Mouse (Mus musculus): Measurements from ENCODE around the gene Olfr1048. TPM values are rescaled to one million over a fixed set of nuclear protein-coding genes. Genes with fewer than 3 reads are reported as not detected.
A peak's percentile ranks its signal among the peaks of the same experiment; 100 is the strongest.
"Not testable (repeated sequence)": the region's sequence is repeated elsewhere in the genome, so short reads cannot be mapped to it uniquely, and the experiment has no call there.

Olfr1048 gene
- not detected in 2 replicates for total RNA-seq (2017)

DNA sequence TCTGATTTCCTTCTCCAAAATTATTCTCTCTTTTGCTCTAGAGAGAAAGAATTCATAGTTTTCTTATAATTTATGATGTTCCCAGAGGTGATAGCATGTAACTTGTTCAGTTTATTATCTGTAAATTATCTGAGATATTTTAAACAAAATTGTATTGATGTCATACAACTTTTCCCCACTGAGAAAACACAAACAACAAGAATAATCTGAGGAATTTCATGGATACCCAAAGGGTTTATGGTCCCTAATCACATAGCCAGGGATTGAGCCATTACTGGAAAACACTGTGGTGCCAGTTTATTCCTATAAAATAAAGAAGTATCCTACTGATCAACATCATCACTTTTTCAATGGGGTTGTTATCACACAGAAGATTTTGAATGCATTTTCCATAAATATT, at the start of gene Olfr1048:
Gene Olfr1048, minus strand, starts transcription at position 101 of the 400 bp plus-strand sequence.
- ATAC-seq (ENCODE audit: extremely low read depth, insufficient number of reproducible peaks, low FRiP score, poor library complexity, severe bottlenecking): no peak

DNA sequence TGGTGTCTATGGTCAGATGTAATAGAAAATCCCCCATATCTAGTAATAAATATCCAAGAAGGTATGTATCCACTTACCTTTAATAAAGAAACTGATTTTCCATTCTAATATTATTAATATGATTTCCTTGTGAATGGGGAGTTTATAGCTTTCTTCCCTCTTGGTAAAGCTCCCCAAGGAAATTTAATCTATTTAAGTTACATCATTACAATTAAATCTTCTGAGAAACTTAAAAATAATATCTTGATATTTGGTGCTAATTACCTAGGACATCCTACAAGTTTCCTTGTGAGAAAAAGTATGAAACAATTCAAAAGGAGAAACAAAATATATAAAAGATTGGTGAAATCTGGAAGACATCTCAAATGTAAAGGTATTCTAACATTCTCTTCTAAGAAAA, 38.9 kb upstream of the Olfr1048 start, which contains the start of gene Olfr1051:
Gene Olfr1051, minus strand, starts transcription at position 101 of the 400 bp plus-strand sequence.
- not testable (repeated sequence) for ATAC-seq (ENCODE audit: extremely low read depth, insufficient number of reproducible peaks, low FRiP score, poor library complexity, severe bottlenecking)

DNA sequence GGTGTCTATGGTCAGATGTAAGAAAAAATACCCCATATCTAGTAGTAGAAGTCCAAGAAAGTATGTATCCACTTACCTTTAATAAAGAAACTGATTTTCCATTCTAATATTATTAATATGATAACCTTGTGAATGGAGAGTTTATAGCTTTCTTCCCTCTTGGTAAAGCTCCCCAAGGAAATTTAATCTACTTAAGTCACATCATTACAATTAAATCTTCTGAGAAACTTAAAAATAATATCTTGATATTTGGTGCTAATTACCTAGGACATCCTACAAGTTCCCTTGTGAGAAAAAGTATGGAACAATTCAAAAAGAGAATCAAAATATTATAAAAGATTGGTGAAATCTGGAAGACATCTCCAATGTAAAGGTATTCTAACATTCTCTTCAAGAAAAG, 18.1 kb upstream of the Olfr1048 start, which contains the start of gene Olfr1049:
Gene Olfr1049, minus strand, starts transcription at position 101 of the 400 bp plus-strand sequence.
- ATAC-seq (ENCODE audit: extremely low read depth, insufficient number of reproducible peaks, low FRiP score, poor library complexity, severe bottlenecking): not testable (repeated sequence)

DNA sequence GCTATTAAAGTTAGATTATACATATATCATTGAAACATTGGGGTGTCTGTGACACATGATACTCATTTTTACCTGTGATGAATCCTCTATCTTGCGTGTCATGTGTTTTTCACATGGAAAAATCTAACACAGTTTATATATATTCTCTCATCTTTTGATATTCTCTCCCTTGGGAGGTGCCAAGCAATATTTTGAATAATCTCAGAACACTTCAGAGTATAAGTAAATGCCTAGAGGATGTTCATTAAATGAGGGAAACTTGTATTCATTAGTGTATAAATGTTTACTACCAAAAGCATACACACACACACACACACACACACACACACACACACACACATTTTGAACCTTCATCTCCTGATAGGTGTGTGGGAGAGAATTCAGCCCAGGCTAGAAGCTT, 8.8 kb downstream of the Olfr1048 start, which contains the start of gene Olfr1047:
Gene Olfr1047, minus strand, starts transcription at position 101 of the 400 bp plus-strand sequence.
- no peak for ATAC-seq (ENCODE audit: extremely low read depth, insufficient number of reproducible peaks, low FRiP score, poor library complexity, severe bottlenecking)

DNA sequence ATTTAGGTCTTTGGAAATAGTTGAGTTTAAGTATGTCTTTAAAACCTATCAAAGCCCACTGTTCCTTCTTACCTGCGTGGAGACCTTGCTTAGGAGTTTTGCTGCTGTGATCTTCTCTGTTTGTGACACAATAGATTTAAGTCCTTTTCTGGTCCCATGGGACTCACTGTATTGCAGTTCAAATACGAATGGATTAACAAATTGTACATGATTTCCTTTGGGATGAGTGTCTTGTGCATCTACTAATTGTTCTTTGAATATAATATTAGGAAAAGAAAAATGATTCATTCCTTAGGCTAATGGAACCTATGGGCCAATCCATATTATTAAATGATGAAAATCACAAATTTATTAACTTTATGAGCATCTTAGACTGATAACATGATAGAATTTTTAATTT, 20.9 kb downstream of the Olfr1048 start, which contains the start of gene Olfr1046:
Gene Olfr1046, minus strand, starts transcription at position 101 of the 400 bp plus-strand sequence.
- ATAC-seq (ENCODE audit: extremely low read depth, insufficient number of reproducible peaks, low FRiP score, poor library complexity, severe bottlenecking): no peak

DNA sequence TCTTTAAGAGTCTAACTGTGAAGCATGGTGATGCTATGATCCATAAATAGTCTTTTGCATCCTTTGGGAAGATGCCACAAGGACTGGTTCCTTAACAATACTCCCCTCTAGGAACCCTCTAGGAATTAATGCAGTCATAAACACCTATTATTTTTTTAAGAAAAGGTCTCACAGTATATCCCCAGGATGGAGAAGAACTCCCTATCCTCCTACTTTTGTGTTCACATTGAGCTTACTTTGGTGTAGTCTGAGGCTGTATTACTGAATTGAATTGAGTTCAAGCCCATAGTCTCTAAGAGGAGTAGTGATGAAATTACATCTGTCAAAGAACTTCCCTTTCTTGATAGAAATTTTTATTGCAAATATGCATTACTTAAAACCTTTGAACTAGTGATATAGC, 37.2 kb downstream of the Olfr1048 start, which contains the start of gene Olfr1045:
Gene Olfr1045, minus strand, starts transcription at position 101 of the 400 bp plus-strand sequence.
- ATAC-seq (ENCODE audit: extremely low read depth, insufficient number of reproducible peaks, low FRiP score, poor library complexity, severe bottlenecking): no peak

DNA sequence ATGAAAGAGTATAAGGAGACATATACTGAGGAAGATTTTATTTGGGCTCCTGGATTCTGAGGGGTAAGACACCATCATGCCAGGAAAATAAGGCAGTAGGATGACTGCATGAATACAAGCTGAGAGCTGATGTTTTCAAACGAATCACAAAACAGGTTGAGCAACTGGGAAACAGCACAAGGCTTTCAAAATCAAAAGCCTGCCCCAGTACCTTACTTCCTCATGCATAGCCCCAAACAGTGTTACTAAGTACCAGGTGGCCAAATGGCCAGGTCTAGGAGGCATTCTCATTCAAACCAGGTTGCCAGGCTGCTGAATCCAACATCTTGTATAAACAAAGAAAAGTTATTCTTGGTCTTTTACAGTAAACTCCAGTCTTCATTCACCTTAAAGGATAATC, 44.2 kb downstream of the Olfr1048 start:
- ATAC-seq (ENCODE audit: extremely low read depth, insufficient number of reproducible peaks, low FRiP score, poor library complexity, severe bottlenecking): 0 out of 2 replicates have a peak, but pooled peaks have one; percentile 64

DNA sequence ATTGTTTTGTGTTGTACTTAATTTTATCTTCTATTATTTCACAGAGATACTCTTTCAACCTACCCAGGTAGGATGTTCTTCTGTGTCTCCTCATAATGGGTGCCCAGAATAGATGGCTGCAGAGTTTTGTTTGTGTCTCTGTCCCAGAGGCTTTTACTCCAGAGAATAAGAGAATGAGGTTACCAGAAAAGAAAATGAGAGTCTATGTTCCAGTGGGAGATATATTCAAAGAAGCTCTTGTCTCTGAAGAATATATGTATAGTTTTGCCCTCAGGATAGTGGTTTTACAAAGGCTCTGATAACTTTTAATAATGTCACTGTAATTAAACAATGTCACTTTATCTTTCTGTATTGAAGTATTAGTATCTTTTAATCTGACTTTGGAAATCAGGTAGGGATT, 54.5 kb downstream of the Olfr1048 start, which contains the start of gene Olfr52:
Gene Olfr52, minus strand, starts transcription at position 101 of the 400 bp plus-strand sequence.
- no peak for ATAC-seq (ENCODE audit: extremely low read depth, insufficient number of reproducible peaks, low FRiP score, poor library complexity, severe bottlenecking)

Other genes starting within 250 kb of the Olfr1048 start
- gene Olfr1031, start 250.0 kb downstream of the Olfr1048 start, total RNA-seq (2017): not detected in 2 replicates
- gene Olfr1032, start 234.7 kb downstream of the Olfr1048 start, total RNA-seq (2017): not detected in 2 replicates
- not detected in 2 replicates for gene Olfr1033, start 219.7 kb downstream of the Olfr1048 start, total RNA-seq (2017)
- gene Olfr1034, start 194.4 kb downstream of the Olfr1048 start, total RNA-seq (2017): 0.12 TPM in 1 of 2 replicates, not detected in the other
- gene Olfr1036, start 166.3 kb downstream of the Olfr1048 start, total RNA-seq (2017): not detected in 2 replicates
- gene Olfr1037, start 152.9 kb downstream of the Olfr1048 start, total RNA-seq (2017): not detected in 2 replicates
- 0.12 TPM in 1 of 2 replicates, not detected in the other for gene Olfr1039, start 104.4 kb downstream of the Olfr1048 start, total RNA-seq (2017)
- not detected in 2 replicates for gene Olfr1040, start 93.6 kb downstream of the Olfr1048 start, total RNA-seq (2017)
- 0.12 TPM in 1 of 2 replicates, not detected in the other for gene Olfr1042, start 78.5 kb downstream of the Olfr1048 start, total RNA-seq (2017)
- not detected in 2 replicates for gene Olfr1043, start 72.8 kb downstream of the Olfr1048 start, total RNA-seq (2017)
- not detected in 2 replicates for gene Olfr1044, start 62.5 kb downstream of the Olfr1048 start, total RNA-seq (2017)
- gene Olfr52, start 54.6 kb downstream of the Olfr1048 start, total RNA-seq (2017): 0.37 TPM in 1 of 2 replicates, not detected in the other
- not detected in 2 replicates for gene Olfr1045, start 37.3 kb downstream of the Olfr1048 start, total RNA-seq (2017)
- not detected in 2 replicates for gene Olfr1046, start 21.0 kb downstream of the Olfr1048 start, total RNA-seq (2017)
- gene Olfr1047, start 8.9 kb downstream of the Olfr1048 start, total RNA-seq (2017): not detected in 2 replicates
- gene Olfr1049, start 18.0 kb upstream of the Olfr1048 start, total RNA-seq (2017): not detected in 2 replicates
- 0.58 TPM in 1 of 2 replicates, not detected in the other for gene Olfr1051, start 38.8 kb upstream of the Olfr1048 start, total RNA-seq (2017)
- gene Olfr1052, start 52.2 kb upstream of the Olfr1048 start, total RNA-seq (2017): not detected in 2 replicates
- not detected in 2 replicates for gene Olfr1053, start 75.0 kb upstream of the Olfr1048 start, total RNA-seq (2017)
- gene Olfr1054, start 95.1 kb upstream of the Olfr1048 start, total RNA-seq (2017): not detected in 2 replicates
- not detected in 2 replicates for gene Olfr1055, start 110.0 kb upstream of the Olfr1048 start, total RNA-seq (2017)
- not detected in 2 replicates for gene Olfr1056, start 122.2 kb upstream of the Olfr1048 start, total RNA-seq (2017)
- gene Olfr1057, start 138.1 kb upstream of the Olfr1048 start, total RNA-seq (2017): not detected in 2 replicates
- not detected in 2 replicates for gene Olfr1058, start 148.3 kb upstream of the Olfr1048 start, total RNA-seq (2017)
- not detected in 2 replicates for gene Olfr1061, start 173.8 kb upstream of the Olfr1048 start, total RNA-seq (2017)
- gene Olfr1062, start 186.5 kb upstream of the Olfr1048 start, total RNA-seq (2017): not detected in 2 replicates
- not detected in 2 replicates for gene Olfr1065, start 210.3 kb upstream of the Olfr1048 start, total RNA-seq (2017)
- not detected in 2 replicates for gene Olfr1066, start 216.0 kb upstream of the Olfr1048 start, total RNA-seq (2017)
- gene Olfr228, start 247.1 kb upstream of the Olfr1048 start, total RNA-seq (2017): not detected in 2 replicates